Mouse (Mus musculus) urinary bladder, adult 18-20 months (tissue): Measurements from ENCODE around the gene Slc1a2.
A peak's percentile ranks its signal among the peaks of the same experiment; 100 is the strongest.

Experiments
- DNase-seq, 2 experiments: peaks; one replicate each; pipeline ENCODE4 v3.0.0; 2022; ENCODE audit warnings: low spot score in 2 of 2, mixed read lengths in 2 of 2

Gene Slc1a2

GRCm38 (mm10) chr2:102820790-102821189, 162.3 kb downstream of the Slc1a2 start:
- DNase-seq: no peak

- no peak for DNase-seq
Measured at GRCm38 (mm10) chr2:102822036-102822435, 163.6 kb downstream of the Slc1a2 start.

- peak; percentile 39 to 54 for DNase-seq
Measured at GRCm38 (mm10) chr2:102825961-102826633, 167.6 kb downstream of the Slc1a2 start.

GRCm38 (mm10) chr2:102827841-102828240, 169.4 kb downstream of the Slc1a2 start:
- DNase-seq: no peak

- DNase-seq: no peak
Measured at GRCm38 (mm10) chr2:102828381-102828780, 169.9 kb downstream of the Slc1a2 start.

GRCm38 (mm10) chr2:102829201-102829600, 170.7 kb downstream of the Slc1a2 start:
- peak; percentile 46 to 49 for DNase-seq

GRCm38 (mm10) chr2:102831547-102831946, 173.1 kb downstream of the Slc1a2 start:
- DNase-seq: no peak

GRCm38 (mm10) chr2:102838179-102838578, 179.7 kb downstream of the Slc1a2 start:
- no peak for DNase-seq
